Comparison of ENCODE assay signal across 14 mouse cellular contexts in the genomic region with DNA sequence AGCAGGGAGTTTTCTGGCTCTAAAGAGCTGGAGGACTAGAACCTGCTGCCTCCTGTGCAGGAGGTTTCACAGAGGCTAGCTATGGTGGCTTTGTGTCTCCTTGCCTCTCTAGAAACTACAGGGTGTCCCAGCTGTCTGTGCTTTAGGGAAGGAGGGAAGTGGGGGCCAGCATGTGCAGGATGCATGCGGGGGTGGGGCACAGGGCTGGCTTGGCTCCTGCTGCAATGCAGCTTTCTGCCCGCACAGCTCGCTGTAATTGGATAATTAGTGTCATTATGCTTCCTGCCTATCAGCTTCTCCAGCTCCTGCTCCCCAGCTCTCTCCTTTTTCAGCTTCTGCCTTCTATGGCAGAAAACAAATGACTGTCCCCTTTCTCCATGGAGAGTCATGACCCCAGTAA. TPM values are rescaled to one million over a fixed set of nuclear protein-coding genes. Genes with fewer than 3 reads are reported as not detected.
DNase-seq lines count a peak whose midpoint lies in the region; ATAC-seq and TF ChIP-seq lines count a peak whose summit lies in the region.
"Had no signal": no experiment of that assay in that cellular context is flagged by ENCODE, and none has a peak within 500 bp of the region (broad histone marks: within the 10 kb centered on the region; RNA-seq: fewer than 3 reads in every experiment).

No protein-coding gene starts in this region.

- TF ChIP-seq CTCF in left cerebral cortex, adult 2 months (IDR thresholded peaks at IDR 0.05), result no peak

- no peak overlapping the region for H3K4me3 ChIP-seq in neural tube, embryonic 14.5 days (ENCODE audit: low read depth, low read length)
- H3K4me3 ChIP-seq in neural tube, embryonic 15.5 days (replicated peaks), result no peak overlapping the region
- no peak overlapping the region for H3K4me3 ChIP-seq in left cerebral cortex, adult 2 months
- H3K4me3 ChIP-seq in kidney, embryonic 14.5 days (ENCODE audit: low read length), result no peak overlapping the region
- H3K4me3 ChIP-seq: embryonic facial prominence, embryonic 15.5 days; intestine, embryonic 15.5 days had no signal

- no peaks in the 10 kb centered on the region for H3K4me1 ChIP-seq in neural tube, embryonic 14.5 days (ENCODE audit: control insufficient read depth, insufficient read depth, low read length)
- no peaks in the 10 kb centered on the region for H3K4me1 ChIP-seq in neural tube, embryonic 15.5 days
- H3K4me1 ChIP-seq in kidney, embryonic 14.5 days (ENCODE audit: control insufficient read depth, insufficient read depth, low read length), result 0 out of 2 replicates have a peak, but pooled peaks cover 2% of the 10 kb centered on the region
- H3K4me1 ChIP-seq: intestine, embryonic 15.5 days had no signal

- H3K36me3 ChIP-seq in neural tube, embryonic 14.5 days (ENCODE audit: control insufficient read depth, insufficient read depth, low read length), result no peaks in the 10 kb centered on the region
- H3K36me3 ChIP-seq in neural tube, embryonic 15.5 days, result no peaks in the 10 kb centered on the region
- H3K36me3 ChIP-seq in kidney, embryonic 14.5 days (ENCODE audit: control insufficient read depth, insufficient read depth, low read length), result no peaks in the 10 kb centered on the region
- H3K36me3 ChIP-seq: embryonic facial prominence, embryonic 15.5 days; G1E; intestine, embryonic 15.5 days had no signal

- no peak overlapping the region for H3K9ac ChIP-seq in neural tube, embryonic 14.5 days (replicated peaks; ENCODE audit: low read depth, low read length)
- H3K9ac ChIP-seq in neural tube, embryonic 15.5 days (replicated peaks), result no peak overlapping the region
- H3K9ac ChIP-seq in kidney, embryonic 14.5 days (ENCODE audit: low read depth, low read length), result no peak overlapping the region
- H3K9ac ChIP-seq: embryonic facial prominence, embryonic 15.5 days; intestine, embryonic 15.5 days; liver, postnatal 0 days had no signal

- intact Hi-C loops in left cerebral cortex, adult 2 months (cut with DNase I), result no loop called here
- intact Hi-C loops in heart, postnatal 14 days (cut with DNase I), result no loop called here

- 60% methylated on average over 1 of the region's 3 CpGs for WGBS in neural tube, embryonic 14.5 days
- 26% methylated on average over 3 of the region's 3 CpGs for WGBS in neural tube, embryonic 15.5 days
- WGBS in kidney, embryonic 14.5 days, result 29% methylated on average over 3 of the region's 3 CpGs

- H3K27ac ChIP-seq in neural tube, embryonic 14.5 days (ENCODE audit: low read depth, low read length), result no peak overlapping the region
- no peak overlapping the region for H3K27ac ChIP-seq in neural tube, embryonic 15.5 days (replicated peaks)
- H3K27ac ChIP-seq in left cerebral cortex, adult 2 months, result peak overlapping the region; percentile 12; the same call in 1 of the 2 replicates
- no peak overlapping the region for H3K27ac ChIP-seq in kidney, embryonic 14.5 days (ENCODE audit: low read depth, low read length)
- H3K27ac ChIP-seq: embryonic facial prominence, embryonic 15.5 days; intestine, embryonic 15.5 days had no signal

- peak; percentile 44; the same call in 1 of the 2 replicates for ATAC-seq in neural tube, embryonic 14.5 days (ENCODE audit: low read depth)
- ATAC-seq in neural tube, embryonic 15.5 days (ENCODE audit: low FRiP score), result no peak
- no peak for ATAC-seq in kidney, embryonic 14.5 days (ENCODE audit: low FRiP score, low TSS enrichment)
- ATAC-seq: activated CD4-positive, CD25-positive, alpha-beta regulatory T cell, adult 4 months; intestine, embryonic 15.5 days; liver, postnatal 0 days had no signal

- no peaks in the 10 kb centered on the region for H3K9me3 ChIP-seq in neural tube, embryonic 14.5 days (ENCODE audit: control insufficient read depth, low read length)
- H3K9me3 ChIP-seq in neural tube, embryonic 15.5 days (replicated peaks), result no peaks in the 10 kb centered on the region
- no peaks in the 10 kb centered on the region for H3K9me3 ChIP-seq in kidney, embryonic 14.5 days (ENCODE audit: control insufficient read depth, low read length)
- H3K9me3 ChIP-seq: embryonic facial prominence, embryonic 15.5 days; G1E; intestine, embryonic 15.5 days had no signal

- DNase-seq in cerebellum, adult 9-11 months, result peak; percentile 54
- DNase-seq in cerebellum, postnatal 4 days (ENCODE audit: low spot score in 2 of 2), result no peak
- DNase-seq in left cerebral cortex, adult 2 months (ENCODE audit: extremely low spot score in 1 of 2, low spot score in 2 of 2), result peak; percentile 34 to 35
- DNase-seq in c-Kit-positive CD71-positive TER-119-positive erythroid progenitor cells, embryonic 14.5 days (ENCODE audit: low spot score), result no peak
- no peak for DNase-seq in heart, postnatal 14 days
- DNase-seq: liver, postnatal 0 days had no signal

- no peak overlapping the region for H3K4me2 ChIP-seq in neural tube, embryonic 14.5 days (ENCODE audit: low read depth, low read length)
- H3K4me2 ChIP-seq in neural tube, embryonic 15.5 days, result no peak overlapping the region
- H3K4me2 ChIP-seq in kidney, embryonic 14.5 days (replicated peaks; ENCODE audit: low read depth, low read length), result no peak overlapping the region
- H3K4me2 ChIP-seq: embryonic facial prominence, embryonic 15.5 days; intestine, embryonic 15.5 days had no signal

- no peaks in the 10 kb centered on the region for H3K27me3 ChIP-seq in neural tube, embryonic 14.5 days (ENCODE audit: control insufficient read depth, insufficient read depth, low read length)
- no peaks in the 10 kb centered on the region for H3K27me3 ChIP-seq in neural tube, embryonic 15.5 days (replicated peaks)
- no peaks in the 10 kb centered on the region for H3K27me3 ChIP-seq in kidney, embryonic 14.5 days (ENCODE audit: control insufficient read depth, insufficient read depth, low read length)
- H3K27me3 ChIP-seq: intestine, embryonic 15.5 days had no signal

RNA-seq across cellular contexts. Expression of a gene that starts 10.0 kb away (rescaled TPM):
- polyA plus RNA-seq in neural tube, embryonic 14.5 days (2014; fragmentation: Nextera tagmentation; extraction: Ambion mirVana), result 5.9 and 9.2 TPM in 2 replicates
- 6.1 and 7.0 TPM in 2 replicates for polyA plus RNA-seq in neural tube, embryonic 15.5 days (2015; fragmentation: Nextera tagmentation; extraction: Ambion mirVana)
- 100 to 1,000 TPM in 1 of 2 experiments, 10 to 100 TPM in 1; 99.8 to 105 TPM for total RNA-seq in left cerebral cortex, adult 2 months (2021)
- 0.29 and 0.42 TPM in 2 replicates for polyA plus RNA-seq in kidney, embryonic 14.5 days (2014; fragmentation: Nextera tagmentation; extraction: Ambion mirVana)
- total RNA-seq in heart, postnatal 14 days (2021), result under 1 TPM in 1 of 2 experiments, not detected in 1; 0.14 TPM
- total RNA-seq: G1E; megakaryocyte-erythroid progenitor cell, adult 5-6 weeks had no signal
- polyA plus RNA-seq: activated CD4-positive, CD25-positive, alpha-beta regulatory T cell, adult 4 months; G1E; liver, postnatal 0 days had no signal

RNA-seq across cellular contexts. Expression of a gene that starts 29.5 kb away (rescaled TPM):
- 8.3 and 36.2 TPM in 2 replicates for polyA plus RNA-seq in neural tube, embryonic 14.5 days (2014; fragmentation: Nextera tagmentation; extraction: Ambion mirVana)
- 29.1 and 33.4 TPM in 2 replicates for polyA plus RNA-seq in neural tube, embryonic 15.5 days (2015; fragmentation: Nextera tagmentation; extraction: Ambion mirVana)
- total RNA-seq in left cerebral cortex, adult 2 months (2021), result 10 to 100 TPM; 15.5 to 17.6 TPM
- 62.5 and 84.0 TPM in 2 replicates for polyA plus RNA-seq in kidney, embryonic 14.5 days (2014; fragmentation: Nextera tagmentation; extraction: Ambion mirVana)
- total RNA-seq in heart, postnatal 14 days (2021), result 100 to 1,000 TPM; 216 to 248 TPM
- total RNA-seq: G1E had no signal
- polyA plus RNA-seq: activated CD4-positive, CD25-positive, alpha-beta regulatory T cell, adult 4 months; G1E had no signal

RNA-seq across cellular contexts. Expression of a gene that starts 54.1 kb away (rescaled TPM):
- polyA plus RNA-seq in neural tube, embryonic 14.5 days (2014; fragmentation: Nextera tagmentation; extraction: Ambion mirVana), result 62.0 and 72.1 TPM in 2 replicates
- polyA plus RNA-seq in neural tube, embryonic 15.5 days (2015; fragmentation: Nextera tagmentation; extraction: Ambion mirVana), result 67.5 and 74.9 TPM in 2 replicates
- total RNA-seq in left cerebral cortex, adult 2 months (2021), result 1 to 10 TPM; 7.9 to 9.2 TPM
- 61.2 and 62.3 TPM in 2 replicates for polyA plus RNA-seq in kidney, embryonic 14.5 days (2014; fragmentation: Nextera tagmentation; extraction: Ambion mirVana)
- 1 to 10 TPM; 8.3 to 8.8 TPM for total RNA-seq in heart, postnatal 14 days (2021)

Comparison
In these comparisons a context has a peak if more than half of its experiments do, and no peak if none do; other contexts are left out.
1. DNase-seq: peak in cerebellum, adult 9-11 months (single experiment) and left cerebral cortex, adult 2 months (2 of 2); none in cerebellum, postnatal 4 days (0 of 2), c-Kit-positive CD71-positive TER-119-positive erythroid progenitor cells, embryonic 14.5 days (single experiment) and heart, postnatal 14 days (0 of 2).